Mouse (Mus musculus) lung, adult 2 months (tissue): Measurements from ENCODE around the gene Atp10a.
A peak's percentile ranks its signal among the peaks of the same experiment; 100 is the strongest.

Source experiments
- CTCF ChIP-seq: fragments of 200-500 bp; IDR thresholded peaks from 2 replicates; pipeline ENCODE4 v1.5.1; 2011; ENCODE audit warnings: mild to moderate bottlenecking, low read length, control low read depth; ENCODE audit not compliant: insufficient read depth
- POLR2A ChIP-seq: fragments of 200-500 bp; IDR thresholded peaks from 2 replicates; pipeline ENCODE4 v1.6.1; 2011; ENCODE audit warnings: low read depth, mild to moderate bottlenecking, control low read depth, low read length, borderline replicate concordance; ENCODE audit errors: extremely low read depth

DNA sequence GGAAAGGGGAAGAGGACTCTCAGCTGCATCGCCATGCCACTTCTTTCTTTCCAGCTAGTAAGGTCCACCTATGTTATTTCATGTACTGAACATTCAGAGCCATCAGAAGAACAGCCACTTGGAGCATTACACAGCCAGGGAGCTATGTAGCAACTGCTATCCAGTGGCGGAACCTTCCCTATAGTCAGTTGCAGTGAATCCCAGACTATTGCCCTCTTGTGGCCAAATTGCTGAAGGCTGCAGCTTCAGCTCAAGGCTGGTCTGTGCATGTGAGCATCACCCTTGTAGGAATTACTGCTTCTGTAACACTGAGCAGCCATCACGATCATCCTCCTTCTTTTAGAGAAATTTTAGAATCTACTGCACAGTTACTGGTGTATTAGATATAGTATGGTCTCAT is 114.3 kb downstream of the Atp10a start:
- TF ChIP-seq CTCF (peak; percentile 53), POLR2A (no peak)
